Mouse (Mus musculus) neural tube, embryonic 14.5 days (tissue): ENCODE data around the gene Yaf2. TPM values are rescaled to one million over a fixed set of nuclear protein-coding genes. Genes with fewer than 3 reads are reported as not detected.
"Not testable (repeated sequence)": the region's sequence is repeated elsewhere in the genome, so short reads cannot be mapped to it uniquely, and the experiment has no call there.

Source experiments
- ATAC-seq: fragments of 200-750 bp; cut with Nextera tagmentation; 2 replicates; pipeline ENCODE4 v1.8.0; 2017; ENCODE audit warnings: low read depth, mild to moderate bottlenecking, moderate TSS enrichment, moderate library complexity
- H3K27ac ChIP-seq: fragments of 300-500 bp; sonication (generic); 2 replicates; pipeline ENCODE4 v1.5.1; 2014; ENCODE audit warnings: low read depth, mild to moderate bottlenecking, control low read depth, low read length, moderate library complexity, mixed read lengths
- H3K27me3 ChIP-seq: fragments of 300-500 bp; sonication (generic); 2 replicates; pipeline ENCODE4 v1.6.1; 2014; ENCODE audit warnings: low read length; ENCODE audit not compliant: control insufficient read depth, insufficient read depth
- H3K36me3 ChIP-seq: fragments of 300-500 bp; sonication (generic); 2 replicates; pipeline ENCODE4 v1.6.1; 2014; ENCODE audit warnings: low read length, mixed read lengths; ENCODE audit not compliant: control insufficient read depth, insufficient read depth
- H3K4me1 ChIP-seq: fragments of 300-500 bp; sonication (generic); 2 replicates; pipeline ENCODE4 v1.6.1; 2014; ENCODE audit warnings: low read length; ENCODE audit not compliant: control insufficient read depth, insufficient read depth
- H3K4me2 ChIP-seq: fragments of 300-500 bp; sonication (generic); 2 replicates; pipeline ENCODE4 v1.6.1; 2014; ENCODE audit warnings: mild to moderate bottlenecking, low read depth, low read length, control low read depth
- H3K4me3 ChIP-seq: fragments of 300-500 bp; sonication (generic); 2 replicates; pipeline ENCODE4 v1.5.1; 2014; ENCODE audit warnings: low read depth, low read length, control low read depth, mixed read lengths
- H3K9ac ChIP-seq: fragments of 300-500 bp; sonication (generic); replicated peaks from 2 replicates; pipeline ENCODE4 v1.6.1; 2014; ENCODE audit warnings: low read depth, mild to moderate bottlenecking, control low read depth, low read length, mixed read lengths
- H3K9me3 ChIP-seq: fragments of 300-500 bp; sonication (generic); 2 replicates; pipeline ENCODE4 v1.6.1; 2016; ENCODE audit warnings: low read length; ENCODE audit not compliant: control insufficient read depth
- WGBS: fragments of 180-500 bp; shearing (Covaris S2); extraction: QIAGEN DNeasy Blood & Tissue Kit; methylation state at CpG from one replicate; pipeline ENCODE4 v1.1.7; 2014; 5-methylcytosine and 5-hydroxymethylcytosine counted together
- polyA plus RNA-seq: library from polyadenylated mRNA; unstranded; fragments of >200 nt; fragmentation: Nextera tagmentation; extraction: Ambion mirVana; gene quantifications from 2 replicates; pipeline ENCODE4 v1.2.1, GENCODE M21; 2014

The Yaf2 gene
- polyA plus RNA-seq, 1 experiment from 2014 or later: 133 TPM

DNA sequence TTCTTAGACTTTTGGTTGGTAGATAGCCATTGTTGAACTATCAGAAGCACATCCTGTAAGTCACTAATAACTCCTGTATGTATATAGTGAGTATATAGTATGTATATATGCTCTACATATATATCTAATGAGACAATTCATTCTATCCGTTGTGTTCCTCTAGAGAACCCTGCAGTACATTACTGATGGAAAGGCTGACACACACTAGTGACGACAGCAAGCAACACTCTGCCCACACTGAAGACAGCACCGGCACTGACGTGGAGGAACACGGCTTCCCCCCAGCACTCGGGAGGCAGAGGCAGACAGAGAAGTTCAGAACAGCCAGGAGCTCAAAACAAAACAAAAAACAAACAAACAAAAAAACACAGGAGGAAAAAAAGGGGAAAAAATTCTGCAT lies 84.3 kb downstream of the Yaf2 start:
- Histone ChIP-seq H3K36me3 (peaks cover 6% of the 10 kb centered on the region; the same call in 1 of the 2 replicates), H3K27ac (no peak overlapping the region), H3K4me2 (no peak overlapping the region), H3K9ac (no peak overlapping the region), H3K27me3 (no peaks in the 10 kb centered on the region), H3K9me3 (no peaks in the 10 kb centered on the region), H3K4me3 (no peak overlapping the region), H3K4me1 (no peaks in the 10 kb centered on the region)
- ATAC-seq: no peak
- 90% methylated on average over 6 of the region's 6 CpGs for WGBS

DNA sequence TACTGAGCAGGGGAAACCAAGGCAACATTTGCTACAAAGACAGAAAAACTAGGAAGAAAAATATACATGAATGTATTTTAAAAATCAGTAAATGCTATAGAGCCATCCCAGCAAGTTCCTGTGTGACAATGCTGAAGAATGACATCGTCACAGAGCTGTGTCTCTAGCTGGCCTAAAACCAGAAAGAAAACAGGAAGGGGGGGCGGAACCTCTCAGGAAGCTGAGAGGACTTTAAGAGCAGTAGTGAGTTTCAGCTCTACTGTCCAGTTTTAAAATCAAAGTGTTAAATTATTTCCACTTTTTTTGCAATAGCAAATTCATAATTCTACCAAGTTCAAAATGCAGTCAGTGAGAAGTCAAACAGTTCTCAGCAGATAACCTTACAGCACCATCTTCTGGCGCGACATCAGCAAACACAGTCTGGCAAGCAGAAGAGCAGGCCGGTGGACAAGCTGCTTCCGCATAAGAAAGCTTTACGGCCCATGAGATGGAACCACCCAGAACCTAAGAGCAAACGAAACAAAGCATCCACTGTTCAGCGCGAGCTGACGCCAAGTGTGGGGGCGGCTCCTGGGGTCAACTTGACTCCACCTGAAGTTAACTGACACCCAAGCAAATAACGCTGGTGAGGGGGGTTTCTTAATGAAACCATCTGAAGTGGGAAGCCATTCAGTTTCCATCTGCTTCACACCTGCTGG lies 85.0 kb downstream of the Yaf2 start:
- H3K9ac ChIP-seq: no peak overlapping the region
- no peaks in the 10 kb centered on the region for H3K4me1 ChIP-seq
- H3K9me3 ChIP-seq: no peaks in the 10 kb centered on the region
- no peak overlapping the region for H3K4me2 ChIP-seq
- H3K27ac ChIP-seq: no peak overlapping the region
- no peaks in the 10 kb centered on the region for H3K27me3 ChIP-seq
- no peak for ATAC-seq
- H3K4me3 ChIP-seq: no peak overlapping the region
- H3K36me3 ChIP-seq: peaks cover 6% of the 10 kb centered on the region; the same call in 1 of the 2 replicates
- WGBS: 53% methylated on average over 13 of the region's 13 CpGs

GRCm38 (mm10) chr15:93243202-93243601 lies 93.5 kb downstream of the Yaf2 start:
- Histone ChIP-seq H3K9ac (no peak overlapping the region), H3K4me2 (no peak overlapping the region), H3K27me3 (no peaks in the 10 kb centered on the region), H3K4me3 (no peak overlapping the region), H3K27ac (no peak overlapping the region), H3K9me3 (no peaks in the 10 kb centered on the region), H3K4me1 (no peaks in the 10 kb centered on the region), H3K36me3 (0 out of 2 replicates have a peak, but pooled peaks cover 3% of the 10 kb centered on the region)
- ATAC-seq: no peak
- WGBS: 77% methylated on average over 10 of the region's 10 CpGs

- ATAC-seq, H3K4me2 ChIP-seq, H3K9ac ChIP-seq, H3K27ac ChIP-seq, H3K9me3 ChIP-seq, H3K4me3 ChIP-seq, H3K4me1 ChIP-seq, H3K36me3 ChIP-seq, H3K27me3 ChIP-seq: not testable (repeated sequence)
- 97% methylated on average over 10 of the region's 10 CpGs for WGBS
Measured at GRCm38 (mm10) chr15:93236456-93236855, 100.3 kb downstream of the Yaf2 start.

Other genes starting within 250 kb of the Yaf2 start
- 5.8 and 7.6 TPM in 2 replicates for gene Gxylt1, start 61.8 kb downstream of the Yaf2 start, polyA plus RNA-seq
- gene Zcrb1, start 61.4 kb upstream of the Yaf2 start, polyA plus RNA-seq: 171 and 172 TPM in 2 replicates
- gene Pphln1, start 61.4 kb upstream of the Yaf2 start, polyA plus RNA-seq: 30.1 and 32.1 TPM in 2 replicates